Mouse (Mus musculus): ENCODE measurements around the gene Kdm2b.
A peak's percentile ranks its signal among the peaks of the same experiment; 100 is the strongest.

Kdm2b gene

DNA sequence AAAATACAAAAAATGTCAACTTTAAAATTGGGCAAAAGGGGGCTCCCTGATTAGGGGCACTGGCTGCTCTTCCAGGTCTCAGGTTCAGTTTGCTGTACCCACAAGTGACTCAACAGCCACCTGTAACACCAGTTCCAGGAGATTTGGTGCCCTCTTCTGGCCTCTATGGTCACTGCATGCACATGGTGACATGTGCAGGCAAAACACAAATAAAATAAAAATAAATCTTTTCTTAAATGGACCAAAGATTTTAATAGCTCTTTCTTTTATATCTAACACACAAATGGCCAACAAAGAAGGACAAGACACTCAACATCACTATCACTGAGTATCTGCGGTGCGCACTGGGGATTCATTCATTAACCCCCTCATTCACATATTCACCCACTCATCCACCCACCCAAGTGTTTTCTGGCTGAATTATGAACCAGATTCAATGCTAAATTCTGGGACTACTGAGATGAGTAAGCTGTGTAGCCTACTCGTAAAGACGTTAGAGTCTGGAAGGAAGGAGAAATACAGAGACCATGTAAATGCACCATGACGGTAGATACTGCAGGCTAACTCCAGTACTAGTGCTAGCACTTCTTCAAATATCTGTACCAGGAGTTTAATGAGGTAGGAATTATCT is 95.5 kb downstream of the Kdm2b start:
- peak in 1 of 2 experiments; percentile 19 for DNase-seq (ENCODE audit: low spot score in 2 of 2)

- DNase-seq (ENCODE audit: low spot score in 2 of 2), result no peak
Measured at GRCm38 (mm10) chr5:122893270-122893669, 96.4 kb downstream of the Kdm2b start.

DNA sequence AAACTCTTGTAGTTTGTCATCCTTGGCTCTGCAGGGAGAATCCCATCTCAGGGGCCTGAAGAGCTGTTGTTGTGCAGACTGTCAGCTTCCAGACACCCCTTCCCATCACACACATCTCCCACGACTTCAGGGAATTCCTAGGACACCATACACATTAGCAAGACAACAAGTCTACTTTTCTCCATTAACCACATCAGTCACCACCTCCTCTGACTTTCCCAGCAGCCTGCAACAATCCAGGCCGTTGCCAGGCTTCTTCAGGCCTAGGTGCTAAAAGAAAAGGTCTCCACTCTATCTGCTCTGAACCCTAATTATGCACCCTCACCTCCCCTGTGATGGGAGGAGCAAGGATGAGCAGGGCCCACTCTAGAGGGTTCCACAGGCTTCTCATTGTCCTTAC is 99.2 kb downstream of the Kdm2b start:
- DNase-seq (ENCODE audit: low spot score in 2 of 2), result no peak

GRCm38 (mm10) chr5:122888612-122889214 is 100.9 kb downstream of the Kdm2b start:
- no peak for DNase-seq (ENCODE audit: low spot score in 2 of 2)

DNA sequence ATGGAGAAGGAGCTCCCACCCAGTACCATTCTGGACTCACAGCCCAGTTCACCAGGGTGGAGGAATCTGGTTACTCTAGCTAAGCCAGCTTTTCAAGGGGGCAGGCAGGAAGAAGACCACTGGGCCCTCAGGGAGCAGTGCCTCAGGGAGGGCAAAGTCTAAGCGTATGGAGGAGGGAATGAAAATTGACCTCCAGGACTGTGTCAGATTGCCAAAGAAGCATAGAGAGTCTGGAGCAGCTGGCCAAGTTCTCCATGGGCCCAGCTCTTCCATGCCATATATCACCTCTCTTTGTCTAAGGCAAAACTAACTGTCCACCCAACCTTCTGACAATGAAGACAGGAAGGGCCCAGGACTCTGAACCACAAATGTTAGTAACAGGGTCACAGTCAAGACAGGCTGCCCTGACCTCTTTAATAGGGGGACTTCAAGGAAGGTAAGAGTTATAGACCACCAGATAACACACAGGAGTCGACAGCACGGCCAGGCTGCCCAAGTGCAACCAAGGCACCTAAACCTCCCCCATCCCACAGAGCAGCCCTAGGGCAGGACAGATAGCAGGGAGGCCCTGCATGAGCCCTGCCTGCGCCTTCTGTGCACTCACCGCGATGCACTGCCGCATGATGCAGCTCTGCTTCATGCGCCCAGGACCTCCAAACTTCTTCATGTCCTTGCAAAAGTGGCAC is 101.6 kb downstream of the Kdm2b start:
- no peak for DNase-seq (ENCODE audit: low spot score in 2 of 2)

GRCm38 (mm10) chr5:122887033-122887432 is 102.6 kb downstream of the Kdm2b start:
- DNase-seq (ENCODE audit: low spot score in 2 of 2), result no peak

GRCm38 (mm10) chr5:122884594-122885348 is 104.9 kb downstream of the Kdm2b start:
- DNase-seq (ENCODE audit: low spot score in 2 of 2), result peak in 1 of 2 experiments; percentile 40

DNA sequence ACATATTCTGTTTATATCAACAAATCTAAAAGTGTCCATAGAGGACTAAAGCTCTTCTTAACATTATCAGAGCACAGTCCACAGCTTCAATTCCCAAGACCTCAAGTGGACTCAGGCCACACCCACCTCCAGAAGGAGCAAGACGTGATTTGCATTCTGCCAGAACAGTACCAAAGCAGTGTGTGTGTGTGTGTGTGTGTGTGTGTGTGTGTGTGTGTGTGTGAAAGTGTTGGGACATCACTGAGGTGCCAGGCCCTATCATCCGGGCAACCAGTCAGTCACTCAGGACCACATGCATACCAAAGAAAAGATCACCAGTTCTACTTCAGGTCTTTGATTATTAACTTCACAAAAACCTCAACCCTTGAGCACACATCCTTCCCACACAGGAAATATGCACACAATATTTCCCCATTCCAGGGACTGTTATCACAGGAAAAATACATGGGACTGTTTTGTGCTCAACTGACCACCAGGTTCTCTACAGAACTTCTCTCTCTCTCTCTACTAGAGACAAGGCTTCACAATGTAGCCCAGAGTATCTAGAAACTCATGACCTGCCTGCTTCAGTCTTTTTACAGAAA is 105.9 kb downstream of the Kdm2b start:
- DNase-seq (ENCODE audit: low spot score in 2 of 2), result no peak

GRCm38 (mm10) chr5:122883237-122883636 is 106.4 kb downstream of the Kdm2b start:
- DNase-seq (ENCODE audit: low spot score in 2 of 2), result no peak

DNA sequence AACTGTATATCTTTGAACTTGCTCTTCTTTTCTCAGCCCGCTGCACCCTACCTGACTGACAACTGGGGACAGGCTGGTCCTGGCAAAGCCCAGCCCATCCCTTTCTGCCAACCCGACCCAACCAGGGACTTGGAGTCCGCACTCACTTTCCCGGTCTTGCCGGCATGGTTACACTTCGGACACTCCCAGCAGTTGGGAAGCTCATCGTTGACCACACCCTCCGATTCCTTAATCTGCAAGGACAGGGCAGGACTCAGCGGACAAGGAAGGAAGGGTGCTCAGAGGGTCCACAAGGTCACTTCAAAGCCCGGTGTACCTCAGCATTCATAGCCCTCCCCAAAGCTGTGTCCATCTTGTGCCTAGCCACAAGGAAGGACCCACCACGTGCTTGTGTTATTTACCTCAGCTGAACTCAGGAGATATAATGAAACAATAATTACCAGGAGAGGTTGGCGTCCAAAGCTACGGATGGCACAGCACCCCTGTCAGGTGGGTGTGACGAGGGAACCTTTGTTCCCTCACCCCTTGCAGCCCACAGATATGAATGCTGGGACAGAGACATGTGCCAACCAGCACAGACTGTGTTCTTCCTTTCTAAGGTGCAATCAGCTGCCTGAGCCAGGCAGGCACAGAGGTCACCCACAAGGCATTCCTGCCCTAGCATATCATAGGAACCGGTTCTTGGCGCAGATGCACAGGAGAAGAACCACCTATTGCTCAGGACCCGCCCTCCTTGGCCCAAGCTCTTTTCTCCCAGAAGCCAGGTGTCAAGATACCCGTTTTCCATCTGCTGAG is 107.2 kb downstream of the Kdm2b start:
- peak; percentile 26 to 48 for DNase-seq (ENCODE audit: low spot score in 2 of 2)

- peak; percentile 33 to 57 for DNase-seq (ENCODE audit: low spot score in 2 of 2)
Measured at GRCm38 (mm10) chr5:122881313-122881712, 108.3 kb downstream of the Kdm2b start.

DNA sequence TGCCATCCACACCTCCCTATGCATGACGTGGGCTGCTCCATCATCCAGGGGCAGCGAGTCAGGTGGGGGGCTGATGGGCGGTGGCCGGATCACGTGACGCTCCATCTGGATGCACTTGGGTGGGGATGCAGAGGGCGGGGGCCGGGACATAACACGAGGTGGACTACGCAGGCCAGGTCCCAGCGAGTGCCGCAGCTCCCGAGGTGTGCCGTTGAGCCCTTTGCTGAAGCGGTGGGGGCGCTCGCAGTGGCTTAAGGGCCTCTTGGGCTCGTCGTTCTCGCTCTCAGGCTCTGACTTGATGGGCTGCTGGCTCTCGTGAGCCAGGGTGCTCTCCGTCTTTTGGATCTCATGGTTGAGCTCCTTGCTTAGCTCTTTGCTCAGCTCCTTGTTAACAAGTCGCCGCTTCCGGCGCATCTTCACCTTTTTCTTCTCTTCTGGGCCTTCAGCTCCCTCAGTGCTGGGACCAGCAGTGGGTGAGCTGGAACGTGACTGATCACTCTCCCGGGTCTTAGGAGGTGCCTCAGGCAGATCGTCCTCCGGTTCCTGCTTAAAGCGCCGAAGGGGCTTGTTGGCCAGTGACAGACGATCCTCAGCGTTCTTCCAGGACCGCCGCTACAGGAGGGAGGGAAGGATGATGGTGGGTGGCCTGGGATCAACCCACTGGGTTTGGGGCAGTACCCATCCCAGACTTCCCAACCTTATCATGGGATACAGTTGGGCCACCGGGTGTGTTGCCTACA is 109.2 kb downstream of the Kdm2b start:
- no peak for DNase-seq (ENCODE audit: low spot score in 2 of 2)

GRCm38 (mm10) chr5:122876671-122877070 is 113.0 kb downstream of the Kdm2b start:
- no peak for DNase-seq (ENCODE audit: low spot score in 2 of 2)

GRCm38 (mm10) chr5:122874359-122874758 is 115.3 kb downstream of the Kdm2b start:
- no peak for DNase-seq (ENCODE audit: low spot score in 2 of 2)

GRCm38 (mm10) chr5:122873573-122873972 is 116.0 kb downstream of the Kdm2b start:
- no peak for DNase-seq (ENCODE audit: low spot score in 2 of 2)

DNA sequence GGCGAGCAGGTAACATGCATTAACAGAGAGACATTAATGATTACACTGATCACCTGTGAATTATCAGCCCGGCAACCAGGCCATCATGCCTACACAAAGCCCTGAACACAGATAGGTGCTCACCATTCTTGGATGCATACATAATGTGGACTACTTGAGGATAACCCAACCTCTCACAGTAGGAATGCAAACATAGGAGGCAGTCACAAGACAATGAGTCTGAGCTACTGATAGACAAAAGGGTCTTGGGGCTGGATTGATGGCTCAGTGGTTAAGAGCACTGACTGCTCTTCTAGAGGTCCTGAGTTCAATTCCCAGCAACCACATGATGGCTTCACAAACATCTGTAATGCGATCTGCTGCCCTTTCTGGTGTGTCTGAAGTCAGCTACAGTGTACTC is 117.0 kb downstream of the Kdm2b start:
- DNase-seq (ENCODE audit: low spot score in 2 of 2), result no peak

DNA sequence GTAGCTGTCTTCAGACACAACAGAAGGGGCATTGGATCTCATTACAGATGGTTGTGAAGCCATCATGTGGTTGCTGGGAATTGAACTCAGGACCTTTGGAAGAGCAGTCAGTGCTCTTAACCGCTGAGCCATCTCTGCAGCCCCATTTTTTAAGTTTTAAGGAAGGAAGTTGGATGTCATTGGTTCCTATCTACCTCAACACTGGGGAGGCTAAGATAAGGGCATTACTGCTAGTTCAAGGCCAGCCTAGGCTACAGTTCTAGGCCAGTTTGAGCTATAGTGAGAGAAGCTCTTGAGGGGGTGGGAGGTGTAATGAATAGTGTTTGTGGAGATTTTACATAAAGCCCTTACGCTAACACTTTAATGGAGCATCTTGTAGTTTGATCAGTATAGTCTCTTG is 126.6 kb downstream of the Kdm2b start:
- no peak for DNase-seq (ENCODE audit: low spot score in 2 of 2)

- DNase-seq (ENCODE audit: low spot score in 2 of 2), result no peak
Measured at GRCm38 (mm10) chr5:122855858-122856257, 133.8 kb downstream of the Kdm2b start.

- no peak for DNase-seq (ENCODE audit: low spot score in 2 of 2)
Measured at GRCm38 (mm10) chr5:122852611-122853010, 137.0 kb downstream of the Kdm2b start.

GRCm38 (mm10) chr5:122850319-122851002 is 139.2 kb downstream of the Kdm2b start:
- peak; percentile 6 to 18 for DNase-seq (ENCODE audit: low spot score in 2 of 2)

Measured in urinary bladder, adult 18-20 months (tissue).